Mouse (Mus musculus) G1E (cell line): ENCODE data around the gene Tor4a. TPM values are rescaled to one million over a fixed set of nuclear protein-coding genes. Genes with fewer than 3 reads are reported as not detected.

Source experiments
- ATAC-seq: 2 replicates; pipeline ENCODE4 v1.8.0; 2016; ENCODE audit warnings: mild to moderate bottlenecking; ENCODE audit not compliant: insufficient number of reproducible peaks, poor library complexity, low FRiP score, severe bottlenecking; ENCODE audit errors: extremely low read depth
- DNase-seq: peaks from one replicate; pipeline ENCODE4 v3.0.0; 2012; ENCODE audit warnings: low spot score
- H3K27me3 ChIP-seq: 2 replicates; pipeline ENCODE4 v1.6.1; 2012; ENCODE audit warnings: mild to moderate bottlenecking, low read length, inconsistent platforms; ENCODE audit not compliant: insufficient read depth
- H3K36me3 ChIP-seq: replicated peaks from 2 replicates; pipeline ENCODE3; 2012; ENCODE audit warnings: mild to moderate bottlenecking, inconsistent platforms
- H3K4me1 ChIP-seq: 2 replicates; pipeline ENCODE4 v1.6.1; 2012; ENCODE audit warnings: low read depth, low read length, inconsistent platforms, mixed read lengths; ENCODE audit not compliant: insufficient read depth
- H3K4me3 ChIP-seq: 2 replicates; pipeline ENCODE4 v1.5.1; 2012; ENCODE audit warnings: low read depth, mild to moderate bottlenecking, inconsistent platforms, low read length, moderate library complexity, mixed read lengths
- H3K9me3 ChIP-seq: replicated peaks from 2 replicates; pipeline ENCODE4 v1.6.1; 2012; ENCODE audit warnings: inconsistent platforms
- CTCF ChIP-seq: IDR thresholded peaks from 2 replicates; pipeline ENCODE4 v1.5.1; 2012; ENCODE audit warnings: low read depth, low read length, inconsistent platforms, mixed read lengths
- GATA1 ChIP-seq: IDR thresholded peaks from 2 replicates; pipeline ENCODE4 v1.6.1; 2012; ENCODE audit warnings: borderline replicate concordance, low read length, inconsistent platforms, mixed read lengths
- GATA2 ChIP-seq: IDR thresholded peaks from 2 replicates; pipeline ENCODE4 v1.6.1; 2012; ENCODE audit warnings: low read depth, low read length, inconsistent platforms, borderline replicate concordance
- POLR2AphosphoS5 ChIP-seq: IDR thresholded peaks from 2 replicates; pipeline ENCODE4 v1.6.1; 2012; ENCODE audit warnings: low read depth, low read length, inconsistent platforms; ENCODE audit not compliant: insufficient replicate concordance
- TAL1 ChIP-seq: conservative IDR thresholded peaks from 2 replicates; pipeline ENCODE4 v1.6.1; 2012; ENCODE audit warnings: low read depth, low read length, inconsistent platforms, mixed read lengths
- polyA plus RNA-seq: library from polyadenylated mRNA; stranded (reverse); fragments of >175 nt; gene quantifications from 2 replicates; pipeline ENCODE4 v1.2.3, GENCODE M21; 2012
- total RNA-seq, 2 experiments: library from RNA; stranded (forward) in 1 of 2; stranded (reverse) in 1 of 2; fragments of 200-1000 nt in 1 of 2; fragments of >200 nt in 1 of 2; fragmentation: Nextera tagmentation in 1 of 2; gene quantifications; 2 replicates each; pipeline ENCODE4 v1.2.3; 2014 to 2017

Gene Tor4a
- total and polyA plus RNA-seq, 3 experiments = 12.3 to 33.8 (median 17.2) TPM

- Histone ChIP-seq H3K36me3 (peaks cover 34% of the 10 kb centered on the region), H3K27me3 (no peaks in the 10 kb centered on the region), H3K4me1 (peaks cover 47% of the 10 kb centered on the region), H3K4me3 (peak overlapping the region; percentile 93), H3K9me3 (no peaks in the 10 kb centered on the region)
- DNase-seq (peak; percentile 91), ATAC-seq (no peak)
- no peak for TF ChIP-seq POLR2AphosphoS5
- TF ChIP-seq GATA2 = no peak
- TF ChIP-seq TAL1 = no peak
These were observed 27.2 kb upstream of the Tor4a start for GRCm38 (mm10) chr2:25223681-25224491.

- Histone ChIP-seq H3K9me3 (no peaks in the 10 kb centered on the region), H3K4me1 (peaks cover 24% of the 10 kb centered on the region), H3K36me3 (peaks cover 30% of the 10 kb centered on the region), H3K27me3 (0 out of 2 replicates have a peak, but pooled peaks cover 3% of the 10 kb centered on the region), H3K4me3 (no peak overlapping the region)
- DNase-seq (no peak), ATAC-seq (no peak)
- no peak for TF ChIP-seq TAL1
- peak; percentile 89; the same call in 1 of the 2 replicates for TF ChIP-seq POLR2AphosphoS5
- no peak for TF ChIP-seq GATA2
- no peak for TF ChIP-seq CTCF
- no peak for TF ChIP-seq GATA1
These were observed 24.7 kb upstream of the Tor4a start for GRCm38 (mm10) chr2:25221331-25221772.

- Histone ChIP-seq H3K4me3 (no peak within 1 kb of the TSS), H3K4me1 (peaks cover 20% of the 10 kb centered on the region), H3K36me3 (peaks cover 22% of the 10 kb centered on the region), H3K27me3 (peaks cover 19% of the 10 kb centered on the region), H3K9me3 (no peaks in the 10 kb centered on the region)
- DNase-seq (no peak), ATAC-seq (no peak)
- no peak for TF ChIP-seq TAL1
- no peak for TF ChIP-seq CTCF
- TF ChIP-seq POLR2AphosphoS5 = no peak
- TF ChIP-seq GATA2 = no peak
- no peak for TF ChIP-seq GATA1
These were observed 21.8 kb upstream of the Tor4a start, which contains the start of gene Fam166a for GRCm38 (mm10) chr2:25218445-25218844. Fam166a (plus strand) TSS chr2:25218745.

DNA sequence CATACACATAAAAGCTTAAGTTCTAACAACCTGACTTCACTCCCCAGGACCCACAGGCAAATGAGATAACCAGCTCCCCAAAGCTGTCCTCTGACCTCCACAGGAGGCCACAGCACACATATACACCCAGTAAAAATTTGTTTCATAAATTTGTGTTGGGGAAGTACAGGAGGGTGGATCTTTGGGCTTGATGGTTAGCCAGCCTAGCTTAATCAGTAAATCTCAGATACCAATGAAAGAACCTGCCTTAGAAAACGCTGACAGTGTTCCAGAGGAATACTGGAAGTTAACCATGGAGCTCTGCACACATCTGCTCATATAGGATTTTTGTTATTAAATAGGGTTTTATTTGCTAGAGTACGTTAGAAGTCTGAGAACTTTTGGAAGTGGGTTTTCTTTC is 21.0 kb upstream of the Tor4a start:
- ATAC-seq = no peak
- H3K4me3 ChIP-seq = no peak overlapping the region
- H3K36me3 ChIP-seq = peaks cover 18% of the 10 kb centered on the region
- peaks cover 19% of the 10 kb centered on the region for H3K27me3 ChIP-seq
- TF ChIP-seq CTCF = no peak
- no peak for TF ChIP-seq GATA2
- no peak for TF ChIP-seq GATA1
- TF ChIP-seq POLR2AphosphoS5 = no peak
- no peak for TF ChIP-seq TAL1
- H3K4me1 ChIP-seq = peaks cover 26% of the 10 kb centered on the region
- DNase-seq = no peak
- no peaks in the 10 kb centered on the region for H3K9me3 ChIP-seq

DNA sequence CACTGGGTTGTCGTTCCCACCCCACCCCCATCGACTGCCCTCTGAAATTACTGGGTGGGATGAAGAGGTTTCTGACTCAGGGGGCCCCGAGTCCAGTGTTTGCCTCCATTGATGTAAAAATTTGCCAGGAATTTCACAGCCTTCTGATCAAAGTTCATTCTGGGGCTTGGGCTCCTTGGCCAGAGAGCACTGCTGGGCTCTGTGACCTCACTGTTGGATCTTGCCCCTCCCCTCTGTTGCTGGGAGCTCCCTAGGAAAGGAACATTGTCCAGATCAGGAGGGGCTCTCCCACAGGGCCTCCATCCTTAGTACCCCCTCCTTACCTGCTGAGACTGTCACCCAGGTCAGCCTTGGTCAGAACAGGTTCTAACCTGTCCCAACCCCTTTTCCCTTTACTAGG is 17.8 kb upstream of the Tor4a start, which contains the start of gene Stpg3:
Gene Stpg3, minus strand, starts transcription at position 194 of the 400 bp plus-strand sequence.
- Histone ChIP-seq H3K9me3 (no peaks in the 10 kb centered on the region), H3K27me3 (peaks cover 19% of the 10 kb centered on the region), H3K36me3 (peaks cover 11% of the 10 kb centered on the region), H3K4me3 (no peak within 1 kb of the TSS), H3K4me1 (peaks cover 38% of the 10 kb centered on the region)
- no peak for ATAC-seq
- no peak for DNase-seq
- TF ChIP-seq GATA1 (no peak), GATA2 (no peak)

DNA sequence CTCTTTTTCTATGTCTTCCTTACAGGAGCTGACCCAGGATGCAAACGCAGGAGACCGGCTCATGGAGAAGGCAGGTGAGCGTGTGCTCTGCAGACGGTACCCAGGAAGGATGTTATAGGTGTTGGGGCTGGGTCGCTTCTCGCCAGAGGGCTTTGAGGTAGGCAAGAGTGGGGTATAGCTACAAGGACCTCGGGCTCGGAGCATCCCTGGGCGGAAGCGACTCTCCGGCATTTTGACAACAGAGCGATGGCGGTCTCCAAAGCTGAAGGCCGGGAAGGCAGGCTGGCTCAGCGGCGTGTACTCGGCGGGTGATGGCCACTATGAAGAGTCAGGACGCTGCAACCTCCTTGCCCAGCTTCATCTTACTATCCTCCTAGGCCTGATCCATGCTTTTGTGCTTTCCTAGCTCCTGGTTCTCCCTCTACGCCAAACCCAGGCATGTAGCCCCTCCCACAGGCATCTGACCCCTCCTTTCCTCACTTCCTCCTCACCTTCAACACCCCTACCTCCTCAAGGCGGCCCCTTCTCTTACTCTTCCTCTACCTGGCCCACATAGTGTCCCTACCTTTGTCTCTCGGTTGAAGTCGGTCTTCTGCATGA is 16.7 kb upstream of the Tor4a start:
- no peak for ATAC-seq
- H3K4me3 ChIP-seq = no peak overlapping the region
- H3K27me3 ChIP-seq = peaks cover 17% of the 10 kb centered on the region
- no peak for TF ChIP-seq TAL1
- no peak for TF ChIP-seq POLR2AphosphoS5
- TF ChIP-seq CTCF = no peak
- TF ChIP-seq GATA1 = no peak
- no peak for TF ChIP-seq GATA2
- peaks cover 42% of the 10 kb centered on the region for H3K4me1 ChIP-seq
- no peaks in the 10 kb centered on the region for H3K9me3 ChIP-seq
- no peak for DNase-seq
- H3K36me3 ChIP-seq = peaks cover 20% of the 10 kb centered on the region
